Mouse (Mus musculus) liver, postnatal 0 days (tissue): ENCODE data around the gene Arhgdig. TPM values are rescaled to one million over a fixed set of nuclear protein-coding genes. Genes with fewer than 3 reads are reported as not detected.

Experiments used
- ATAC-seq: fragments of 200-750 bp; cut with Nextera tagmentation; 2 replicates; pipeline ENCODE4 v1.8.0; 2017; ENCODE audit warnings: mild to moderate bottlenecking, moderate library complexity
- DNase-seq: peaks from one replicate; pipeline ENCODE4 v3.0.0-alpha.2; 2016
- H3K27ac ChIP-seq: fragments of 300-500 bp; sonication (generic); 2 replicates; pipeline ENCODE4 v1.5.1; 2014; ENCODE audit warnings: antibody characterized with exemption, moderate library complexity, mild to moderate bottlenecking, low read depth
- H3K27me3 ChIP-seq: fragments of 300-500 bp; sonication (generic); 2 replicates; pipeline ENCODE4 v1.6.1; 2014; ENCODE audit warnings: low read length, control low read depth, mixed read lengths; ENCODE audit not compliant: insufficient read depth
- H3K36me3 ChIP-seq: fragments of 300-500 bp; sonication (generic); replicated peaks from 2 replicates; pipeline ENCODE4 v1.6.1; 2014; ENCODE audit warnings: mild to moderate bottlenecking, control low read depth, low read length, moderate library complexity, mixed read lengths; ENCODE audit not compliant: insufficient read depth
- H3K4me1 ChIP-seq: fragments of 300-500 bp; sonication (generic); 2 replicates; pipeline ENCODE4 v1.6.1; 2014; ENCODE audit warnings: antibody characterized with exemption, mild to moderate bottlenecking, control low read depth; ENCODE audit not compliant: insufficient read depth
- H3K4me2 ChIP-seq: fragments of 300-500 bp; sonication (generic); 2 replicates; pipeline ENCODE4 v1.6.1; 2014; ENCODE audit warnings: low read depth, mild to moderate bottlenecking, low read length, moderate library complexity, mixed read lengths
- H3K4me3 ChIP-seq: fragments of 300-500 bp; sonication (generic); 2 replicates; pipeline ENCODE4 v1.5.1; 2014; ENCODE audit warnings: low read depth, low read length
- H3K9ac ChIP-seq: fragments of 300-500 bp; sonication (generic); replicated peaks from 2 replicates; pipeline ENCODE4 v1.6.1; 2014; ENCODE audit warnings: mild to moderate bottlenecking, moderate library complexity
- H3K9me3 ChIP-seq: fragments of 300-500 bp; sonication (generic); 2 replicates; pipeline ENCODE4 v1.6.1; 2016; ENCODE audit warnings: mild to moderate bottlenecking, control low read depth, low read length, mixed read lengths
- CTCF ChIP-seq: sonication (generic); IDR thresholded peaks from 2 replicates; pipeline ENCODE4 v1.5.1; 2016; ENCODE audit warnings: antibody characterized with exemption, low read depth
- EP300 ChIP-seq: IDR thresholded peaks from 2 replicates; pipeline ENCODE4 v1.6.1; 2016; ENCODE audit warnings: antibody characterized with exemption, low read depth, mild to moderate bottlenecking
- WGBS: fragments of 180-500 bp; shearing (Covaris S2); extraction: QIAGEN DNeasy Blood & Tissue Kit; methylation state at CpG from one replicate; pipeline ENCODE4 v1.1.7; 2014; ENCODE audit not compliant: insufficient replicate concordance; 5-methylcytosine and 5-hydroxymethylcytosine counted together
- polyA plus RNA-seq: library from polyadenylated mRNA; unstranded; fragments of >200 nt; fragmentation: Nextera tagmentation; extraction: Ambion mirVana; gene quantifications from 2 replicates; pipeline ENCODE4 v1.2.1, GENCODE M21; 2015

The Arhgdig gene
- polyA plus RNA-seq, 1 experiment from 2014 or later, result 4.9 TPM

- no peak overlapping the region for H3K9ac ChIP-seq
- TF ChIP-seq EP300 (no peak), CTCF (no peak)
- H3K4me1 ChIP-seq, result no peaks in the 10 kb centered on the region
- H3K4me2 ChIP-seq, result no peak overlapping the region
- no peak overlapping the region for H3K27ac ChIP-seq
- H3K9me3 ChIP-seq, result no peaks in the 10 kb centered on the region
- no peaks in the 10 kb centered on the region for H3K27me3 ChIP-seq
- H3K4me3 ChIP-seq, result no peak overlapping the region
- DNase-seq (no peak), ATAC-seq (no peak)
- 84% methylated on average over 7 of the region's 7 CpGs for WGBS
- 0 out of 2 replicates have a peak, but pooled peaks cover 4% of the 10 kb centered on the region for H3K36me3 ChIP-seq
Measured at GRCm38 (mm10) chr17:26212241-26212640, 4.7 kb upstream of the Arhgdig start.

DNA sequence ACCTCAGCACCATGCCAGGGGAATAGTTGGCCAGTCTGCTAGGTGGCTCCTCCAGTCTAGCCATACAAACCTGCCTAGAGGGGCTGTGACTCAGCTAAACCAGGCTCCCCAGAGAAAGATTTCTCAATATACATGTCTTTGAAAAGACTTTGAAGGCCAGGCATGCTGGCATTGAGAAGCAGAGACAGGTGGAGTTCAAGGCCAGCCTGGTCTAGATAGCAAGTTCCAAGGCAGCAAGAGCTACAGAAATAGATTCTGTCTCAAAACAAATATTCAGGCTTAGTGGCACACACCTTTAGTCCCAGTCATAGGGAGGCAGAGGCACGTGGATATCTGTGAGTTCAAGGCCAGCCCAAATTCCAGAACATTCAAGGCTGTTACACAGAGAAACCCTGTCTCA is 1.2 kb downstream of the Arhgdig start:
- ATAC-seq (no peak), DNase-seq (no peak)
- Histone ChIP-seq H3K36me3 (no peaks in the 10 kb centered on the region), H3K27ac (no peak overlapping the region), H3K4me1 (peaks cover 17% of the 10 kb centered on the region), H3K4me2 (no peak overlapping the region), H3K27me3 (peaks cover 29% of the 10 kb centered on the region), H3K4me3 (no peak overlapping the region), H3K9ac (no peak overlapping the region), H3K9me3 (no peaks in the 10 kb centered on the region)
- TF ChIP-seq CTCF (no peak), EP300 (no peak)
- WGBS, result 32% methylated on average over 1 of the region's 1 CpGs

DNA sequence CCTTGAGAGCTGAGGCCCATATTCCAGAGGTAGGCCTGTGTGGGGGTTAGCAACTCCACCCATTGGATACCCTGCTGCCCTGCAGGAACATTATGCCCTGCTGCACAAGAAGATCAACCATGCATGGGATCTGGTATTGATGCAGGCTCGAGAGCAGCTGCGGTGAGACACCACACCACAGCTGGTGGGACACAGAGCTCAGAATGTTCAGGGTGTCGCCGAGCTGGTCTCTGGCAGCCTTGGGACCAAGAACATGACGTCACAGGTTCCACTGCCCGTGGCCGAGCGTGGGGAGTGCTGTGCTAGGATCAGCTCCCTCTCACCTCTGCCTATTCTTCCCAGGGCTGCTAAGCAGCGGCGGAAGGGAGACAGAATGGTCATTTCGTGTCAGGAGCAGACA is 2.8 kb downstream of the Arhgdig start:
- H3K4me1 ChIP-seq, result peaks cover 26% of the 10 kb centered on the region
- DNase-seq, result no peak
- no peak for TF ChIP-seq CTCF
- no peak for TF ChIP-seq EP300
- H3K9me3 ChIP-seq, result no peaks in the 10 kb centered on the region
- no peak for ATAC-seq
- WGBS, result 40% methylated on average over 11 of the region's 11 CpGs
- H3K36me3 ChIP-seq, result no peaks in the 10 kb centered on the region
- no peak overlapping the region for H3K9ac ChIP-seq
- peaks cover 43% of the 10 kb centered on the region for H3K27me3 ChIP-seq
- H3K27ac ChIP-seq, result no peak overlapping the region
- no peak overlapping the region for H3K4me2 ChIP-seq
- H3K4me3 ChIP-seq, result no peak overlapping the region

DNA sequence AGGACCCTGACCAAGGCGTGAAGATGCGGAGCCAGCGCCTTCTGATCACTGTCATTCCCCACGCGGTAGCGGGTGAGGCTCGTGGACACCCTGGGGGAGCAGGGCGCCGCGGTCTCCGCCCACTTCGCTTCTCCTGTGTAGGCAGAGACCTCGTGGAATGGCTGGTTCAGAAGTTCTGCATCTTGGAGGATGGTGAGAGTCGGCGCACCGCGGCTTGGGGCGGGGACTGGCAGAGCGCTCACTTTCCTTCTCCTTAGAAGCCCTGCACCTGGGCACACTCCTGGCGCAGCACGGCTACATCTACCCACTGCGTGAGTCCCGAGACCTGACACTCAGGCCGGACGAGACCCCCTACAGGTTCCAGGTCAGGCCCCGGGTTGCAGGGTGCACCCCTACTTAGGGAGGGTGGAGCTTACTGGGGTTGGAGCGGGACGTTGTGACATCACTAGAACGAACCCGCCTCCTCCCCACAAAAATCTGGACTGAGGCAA is 4.2 kb downstream of the Arhgdig start:
- DNase-seq (no peak), ATAC-seq (no peak)
- Histone ChIP-seq H3K9me3 (no peaks in the 10 kb centered on the region), H3K4me1 (peaks cover 26% of the 10 kb centered on the region), H3K36me3 (no peaks in the 10 kb centered on the region; the same call in 1 of the 2 replicates), H3K9ac (peak overlapping the region; percentile 26; the same call in 1 of the 2 replicates), H3K27ac (no peak overlapping the region), H3K4me2 (peak overlapping the region; percentile 83), H3K27me3 (peaks cover 44% of the 10 kb centered on the region), H3K4me3 (peak overlapping the region; percentile 49)
- 2% methylated on average over 30 of the region's 30 CpGs for WGBS
- TF ChIP-seq EP300 (no peak), CTCF (no peak)

DNA sequence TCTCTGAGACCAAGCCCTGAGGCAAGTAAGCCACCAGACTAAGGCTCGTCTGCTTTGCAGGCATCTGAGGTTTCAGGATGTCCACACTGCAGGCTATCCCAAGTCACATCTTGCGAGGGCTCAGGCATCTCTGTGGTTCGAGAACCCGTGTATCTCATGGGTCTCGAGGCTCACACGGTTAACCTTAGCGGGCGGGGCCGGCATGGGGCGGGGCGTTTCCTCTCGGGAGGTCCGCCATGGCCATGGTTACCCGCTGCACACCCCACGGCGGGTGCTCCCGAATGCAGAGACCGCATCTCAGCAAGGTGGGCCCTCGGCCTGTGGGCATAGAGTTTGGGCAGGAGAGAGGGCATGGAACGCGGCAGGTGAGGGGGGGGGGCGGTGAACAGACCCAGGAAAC is 4.8 kb downstream of the Arhgdig start, which contains the start of gene Rgs11:
Gene Rgs11 (plus strand): TSS at position 215 of the 400 bp plus-strand sequence.
- WGBS, result under 1% methylated on average over 22 of the region's 22 CpGs
- peaks cover 44% of the 10 kb centered on the region for H3K27me3 ChIP-seq
- TF ChIP-seq EP300 (no peak), CTCF (no peak)
- H3K27ac ChIP-seq, result no peak within 1 kb of the TSS
- H3K4me2 ChIP-seq, result peak within 1 kb of the TSS; percentile 83
- H3K4me3 ChIP-seq, result peak within 1 kb of the TSS; percentile 49
- H3K4me1 ChIP-seq, result peaks cover 26% of the 10 kb centered on the region
- ATAC-seq (no peak), DNase-seq (peak; percentile 52)
- no peaks in the 10 kb centered on the region for H3K9me3 ChIP-seq
- H3K9ac ChIP-seq, result peak within 1 kb of the TSS; percentile 26; the same call in 1 of the 2 replicates
- H3K36me3 ChIP-seq, result no peaks in the 10 kb centered on the region; the same call in 1 of the 2 replicates

DNA sequence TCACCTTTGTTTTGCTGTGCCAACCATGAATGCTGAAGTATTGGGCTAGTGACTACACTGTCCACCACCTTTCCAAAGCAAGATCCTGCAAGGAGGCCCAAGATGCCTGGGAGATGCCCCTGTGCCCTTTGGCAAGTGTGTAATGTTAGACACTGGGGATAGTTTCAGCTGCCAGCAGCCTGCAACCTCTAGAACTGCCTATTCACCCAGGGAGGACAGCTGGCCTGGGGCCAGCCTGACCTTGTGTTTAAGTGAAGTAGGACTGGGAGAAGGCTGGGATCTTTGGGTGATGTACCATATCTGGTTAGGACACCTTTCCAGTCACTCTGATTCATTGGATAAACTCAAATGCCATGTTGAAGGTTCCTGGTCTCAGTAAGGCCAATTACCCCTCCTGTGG is 5.6 kb downstream of the Arhgdig start:
- Histone ChIP-seq H3K27me3 (peaks cover 44% of the 10 kb centered on the region), H3K27ac (no peak overlapping the region), H3K9me3 (no peaks in the 10 kb centered on the region), H3K4me2 (no peak overlapping the region), H3K36me3 (peaks cover 2% of the 10 kb centered on the region), H3K4me3 (no peak overlapping the region), H3K4me1 (peaks cover 26% of the 10 kb centered on the region), H3K9ac (no peak overlapping the region)
- no peak for TF ChIP-seq CTCF
- TF ChIP-seq EP300, result no peak
- DNase-seq (no peak), ATAC-seq (no peak)
